21 mouse cellular contexts compared by ENCODE assay signal in the genomic region with DNA sequence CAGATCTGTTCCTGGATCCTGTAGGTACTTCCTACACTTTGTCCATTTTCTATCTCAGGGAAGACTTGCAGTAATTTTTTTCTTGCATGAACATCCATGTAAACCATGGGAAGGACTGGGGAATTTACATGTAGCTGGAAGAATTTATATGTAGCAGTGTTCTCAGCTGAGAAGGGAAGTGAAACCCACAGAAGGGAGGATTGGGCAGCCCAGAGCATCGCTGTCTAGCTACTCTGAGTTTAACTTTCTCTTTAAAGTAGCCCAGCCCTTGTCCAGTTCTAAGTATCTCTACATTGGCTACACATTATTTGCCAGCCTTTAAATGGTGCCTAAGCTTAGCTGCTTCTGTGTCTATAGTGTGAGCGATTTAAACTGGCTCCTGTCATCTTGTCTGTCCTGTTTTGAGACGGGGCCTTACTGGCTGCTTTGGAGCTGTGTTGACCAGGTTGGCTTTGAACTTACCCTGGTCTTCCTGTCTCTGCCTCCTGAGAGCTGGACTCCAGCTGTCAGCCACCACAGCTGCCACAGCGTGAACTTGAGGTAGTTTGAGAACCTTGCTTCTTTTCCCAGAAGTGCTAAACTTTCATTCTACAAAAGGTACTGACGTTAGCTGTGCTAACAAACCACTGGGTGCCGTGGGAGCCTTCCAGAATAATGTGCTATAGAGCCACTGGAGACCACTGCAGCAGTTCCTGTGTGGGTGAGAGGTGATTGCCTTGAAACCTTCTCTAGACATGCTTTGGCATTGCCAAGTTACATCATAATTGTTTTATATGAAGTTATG. TPM values are rescaled to one million over a fixed set of nuclear protein-coding genes. Genes with fewer than 3 reads are reported as not detected.
DNase-seq lines count a peak whose midpoint lies in the region; ATAC-seq and TF ChIP-seq lines count a peak whose summit lies in the region.
"Had no signal": no experiment of that assay in that cellular context is flagged by ENCODE, and none has a peak within 500 bp of the region (broad histone marks: within the 10 kb centered on the region; RNA-seq: fewer than 3 reads in every experiment).

No protein-coding gene starts in this region.

- peaks cover 17% of the 10 kb centered on the region for H3K36me3 ChIP-seq in liver, postnatal 0 days (replicated peaks; ENCODE audit: insufficient read depth, low read length)
- H3K36me3 ChIP-seq in liver, embryonic 12.5 days, result peaks cover 25% of the 10 kb centered on the region
- H3K36me3 ChIP-seq in kidney, embryonic 16.5 days (ENCODE audit: insufficient read depth, low read length), result peaks cover 17% of the 10 kb centered on the region
- peaks cover 52% of the 10 kb centered on the region for H3K36me3 ChIP-seq in embryonic facial prominence, embryonic 10.5 days (replicated peaks)

- H3K9me3 ChIP-seq in liver, postnatal 0 days (ENCODE audit: low read length), result no peaks in the 10 kb centered on the region
- H3K9me3 ChIP-seq in liver, embryonic 12.5 days (replicated peaks), result no peaks in the 10 kb centered on the region
- no peaks in the 10 kb centered on the region for H3K9me3 ChIP-seq in kidney, embryonic 16.5 days (ENCODE audit: low read length)
- no peaks in the 10 kb centered on the region for H3K9me3 ChIP-seq in embryonic facial prominence, embryonic 10.5 days
- H3K9me3 ChIP-seq: embryonic facial prominence, embryonic 13.5 days; forebrain, embryonic 10.5 days; heart, embryonic 10.5 days; midbrain, embryonic 10.5 days had no signal

- H3K27ac ChIP-seq in liver, postnatal 0 days (ENCODE audit: low read depth), result peak overlapping the region; percentile 74
- no peak overlapping the region for H3K27ac ChIP-seq in liver, embryonic 12.5 days
- no peak overlapping the region for H3K27ac ChIP-seq in kidney, embryonic 16.5 days (ENCODE audit: low read length)
- no peak overlapping the region for H3K27ac ChIP-seq in embryonic facial prominence, embryonic 10.5 days (replicated peaks)
- H3K27ac ChIP-seq: embryonic facial prominence, embryonic 13.5 days; forebrain, embryonic 10.5 days; heart, embryonic 10.5 days; midbrain, embryonic 10.5 days had no signal

- no peak for TF ChIP-seq EP300 in liver, postnatal 0 days (IDR thresholded peaks at IDR 0.05; ENCODE audit: low read depth)

- peak; percentile 13; the same call in 1 of the 2 replicates for ATAC-seq in liver, postnatal 0 days
- no peak for ATAC-seq in liver, embryonic 12.5 days
- ATAC-seq in common myeloid progenitor, adult 5-6 weeks (replicated peaks; ENCODE audit: low read depth, poor library complexity, severe bottlenecking), result peak; percentile 64
- no peak for ATAC-seq in kidney, embryonic 16.5 days (ENCODE audit: low FRiP score, low TSS enrichment)
- ATAC-seq: intestine, postnatal 0 days; lung, postnatal 0 days had no signal

- intact Hi-C loops in left cerebral cortex, postnatal 10 days (cut with DNase I), result no loop called here

- H3K4me3 ChIP-seq in liver, postnatal 0 days (ENCODE audit: low read depth, low read length), result no peak overlapping the region
- no peak overlapping the region for H3K4me3 ChIP-seq in liver, embryonic 12.5 days
- H3K4me3 ChIP-seq in kidney, embryonic 16.5 days (ENCODE audit: low read length), result no peak overlapping the region
- no peak overlapping the region for H3K4me3 ChIP-seq in embryonic facial prominence, embryonic 10.5 days
- H3K4me3 ChIP-seq: embryonic facial prominence, embryonic 13.5 days; forebrain, embryonic 10.5 days; heart, embryonic 10.5 days; midbrain, embryonic 10.5 days had no signal

- H3K27me3 ChIP-seq in liver, postnatal 0 days (ENCODE audit: insufficient read depth, low read length), result no peaks in the 10 kb centered on the region
- no peaks in the 10 kb centered on the region for H3K27me3 ChIP-seq in liver, embryonic 12.5 days (replicated peaks)
- no peaks in the 10 kb centered on the region for H3K27me3 ChIP-seq in kidney, embryonic 16.5 days (ENCODE audit: insufficient read depth, low read length)
- H3K27me3 ChIP-seq in embryonic facial prominence, embryonic 10.5 days (replicated peaks; ENCODE audit: low read depth, poor library complexity, severe bottlenecking), result no peaks in the 10 kb centered on the region
- H3K27me3 ChIP-seq: embryonic facial prominence, embryonic 13.5 days had no signal

- DNase-seq in liver, postnatal 0 days, result no peak
- peak; percentile 55 for DNase-seq in CD4-positive helper T cell, adult 2 months (ENCODE audit: low read depth, low spot score)
- DNase-seq in naive thymus-derived CD4-positive, alpha-beta T cell, adult 2 months (ENCODE audit: low read depth), result peak; percentile 69
- DNase-seq in left cerebral cortex, postnatal 10 days (ENCODE audit: extremely low spot score in 1 of 2, low spot score in 2 of 2), result no peak
- DNase-seq in embryonic facial prominence, embryonic 10.5 days (ENCODE audit: low spot score), result no peak
- DNase-seq: adrenal gland, postnatal 14 days; cerebellum, postnatal 25 days; gastrocnemius, postnatal 25 days; kidney, postnatal 14 days; layer of hippocampus, adult 9-11 months; liver had no signal

- WGBS in liver, postnatal 0 days (ENCODE audit: insufficient replicate concordance), result 61% methylated on average over 6 of the region's 6 CpGs
- 70% methylated on average over 6 of the region's 6 CpGs for WGBS in liver, embryonic 12.5 days (ENCODE audit: insufficient replicate concordance)
- WGBS in kidney, embryonic 16.5 days, result 87% methylated on average over 6 of the region's 6 CpGs
- WGBS in embryonic facial prominence, embryonic 10.5 days, result 92% methylated on average over 6 of the region's 6 CpGs

- no peak for TF ChIP-seq CTCF in liver, postnatal 0 days (IDR thresholded peaks at IDR 0.05; ENCODE audit: low read depth)

- 0 out of 2 replicates have a peak, but pooled peaks cover 2% of the 10 kb centered on the region for H3K4me1 ChIP-seq in liver, postnatal 0 days (ENCODE audit: insufficient read depth)
- 0 out of 2 replicates have a peak, but pooled peaks cover 11% of the 10 kb centered on the region for H3K4me1 ChIP-seq in liver, embryonic 12.5 days
- peaks cover 14% of the 10 kb centered on the region for H3K4me1 ChIP-seq in kidney, embryonic 16.5 days (ENCODE audit: insufficient read depth, low read length)
- H3K4me1 ChIP-seq in embryonic facial prominence, embryonic 10.5 days, result no peaks in the 10 kb centered on the region; the same call in 1 of the 2 replicates
- H3K4me1 ChIP-seq: forebrain, embryonic 10.5 days; midbrain, embryonic 10.5 days had no signal

- H3K4me2 ChIP-seq in liver, postnatal 0 days (ENCODE audit: low read depth, low read length), result no peak overlapping the region
- H3K4me2 ChIP-seq in liver, embryonic 12.5 days, result no peak overlapping the region
- no peak overlapping the region for H3K4me2 ChIP-seq in kidney, embryonic 16.5 days (replicated peaks; ENCODE audit: low read depth, low read length)
- H3K4me2 ChIP-seq: embryonic facial prominence, embryonic 13.5 days had no signal

- H3K9ac ChIP-seq in liver, postnatal 0 days (replicated peaks), result no peak overlapping the region
- no peak overlapping the region for H3K9ac ChIP-seq in liver, embryonic 12.5 days
- no peak overlapping the region for H3K9ac ChIP-seq in kidney, embryonic 16.5 days (replicated peaks; ENCODE audit: low read length)
- H3K9ac ChIP-seq: embryonic facial prominence, embryonic 13.5 days had no signal

RNA-seq across cellular contexts. Expression of a gene that starts 0.9 kb away (rescaled TPM):
- 0.78 and 0.81 TPM in 2 replicates for polyA plus RNA-seq in liver, postnatal 0 days (2015; fragmentation: Nextera tagmentation; extraction: Ambion mirVana)
- 0.08 TPM in 1 of 2 replicates, not detected in the other for polyA plus RNA-seq in liver, embryonic 12.5 days (2016; fragmentation: Nextera tagmentation; extraction: Ambion mirVana)
- total RNA-seq in common myeloid progenitor, adult 5-6 weeks (2017), result 1.7 and 3.7 TPM in 2 replicates
- not detected for total RNA-seq in left cerebral cortex, postnatal 10 days (2021)
- polyA plus RNA-seq in kidney, embryonic 16.5 days (2015; fragmentation: Nextera tagmentation; extraction: Ambion mirVana), result not detected in 2 replicates
- polyA plus RNA-seq in embryonic facial prominence, embryonic 10.5 days (2016; fragmentation: Nextera tagmentation; extraction: Ambion mirVana), result 0.22 TPM in 1 of 2 replicates, not detected in the other
- total RNA-seq: gastrocnemius, postnatal 25 days; left cerebral cortex, postnatal 14 days had no signal

RNA-seq across cellular contexts. Expression of a gene that starts 38.1 kb away (rescaled TPM):
- 25.8 and 27.4 TPM in 2 replicates for polyA plus RNA-seq in liver, postnatal 0 days (2015; fragmentation: Nextera tagmentation; extraction: Ambion mirVana)
- 25.5 and 29.2 TPM in 2 replicates for polyA plus RNA-seq in liver, embryonic 12.5 days (2016; fragmentation: Nextera tagmentation; extraction: Ambion mirVana)
- 19.1 and 33.3 TPM in 2 replicates for total RNA-seq in common myeloid progenitor, adult 5-6 weeks (2017)
- 10 to 100 TPM; 27.3 to 30.3 TPM for total RNA-seq in left cerebral cortex, postnatal 10 days (2021)
- 77.5 and 79.1 TPM in 2 replicates for polyA plus RNA-seq in kidney, embryonic 16.5 days (2015; fragmentation: Nextera tagmentation; extraction: Ambion mirVana)
- polyA plus RNA-seq in embryonic facial prominence, embryonic 10.5 days (2016; fragmentation: Nextera tagmentation; extraction: Ambion mirVana), result 70.5 and 73.4 TPM in 2 replicates

RNA-seq across cellular contexts. Expression of a gene that starts 48.5 kb away (rescaled TPM):
- polyA plus RNA-seq in liver, postnatal 0 days (2015; fragmentation: Nextera tagmentation; extraction: Ambion mirVana), result 0.94 and 0.95 TPM in 2 replicates
- polyA plus RNA-seq in liver, embryonic 12.5 days (2016; fragmentation: Nextera tagmentation; extraction: Ambion mirVana), result 1.8 and 2.1 TPM in 2 replicates
- total RNA-seq in common myeloid progenitor, adult 5-6 weeks (2017), result 2.9 and 8.1 TPM in 2 replicates
- 1 to 10 TPM; 1.0 to 1.1 TPM for total RNA-seq in left cerebral cortex, postnatal 10 days (2021)
- 4.0 and 4.9 TPM in 2 replicates for polyA plus RNA-seq in kidney, embryonic 16.5 days (2015; fragmentation: Nextera tagmentation; extraction: Ambion mirVana)
- 2.4 and 2.9 TPM in 2 replicates for polyA plus RNA-seq in embryonic facial prominence, embryonic 10.5 days (2016; fragmentation: Nextera tagmentation; extraction: Ambion mirVana)

Comparison
In these comparisons a context has a peak if more than half of its experiments do, and no peak if none do; other contexts are left out.
1. ATAC-seq: peak in liver, postnatal 0 days (single experiment) and common myeloid progenitor, adult 5-6 weeks (single experiment); none in liver, embryonic 12.5 days (single experiment) and kidney, embryonic 16.5 days (single experiment).
2. DNase-seq: peak in CD4-positive helper T cell, adult 2 months (single experiment) and naive thymus-derived CD4-positive, alpha-beta T cell, adult 2 months (single experiment); none in liver, postnatal 0 days (single experiment), left cerebral cortex, postnatal 10 days (0 of 2) and embryonic facial prominence, embryonic 10.5 days (single experiment).